Mouse (Mus musculus) limb, embryonic 12.5 days (tissue): Measurements from ENCODE around the gene Uaca. TPM values are rescaled to one million over a fixed set of nuclear protein-coding genes. Genes with fewer than 3 reads are reported as not detected.
A peak's percentile ranks its signal among the peaks of the same experiment; 100 is the strongest.

Source experiments
- ATAC-seq: fragments of 200-750 bp; cut with Nextera tagmentation; 2 replicates; pipeline ENCODE4 v1.8.0; 2017; ENCODE audit warnings: low read depth, moderate TSS enrichment; ENCODE audit not compliant: insufficient number of reproducible peaks, insufficient read depth, low FRiP score, low TSS enrichment
- H3K27ac ChIP-seq: fragments of 300-500 bp; sonication (generic); 2 replicates; pipeline ENCODE4 v1.5.1; 2016; ENCODE audit warnings: mild to moderate bottlenecking, moderate library complexity
- H3K27me3 ChIP-seq: fragments of 300-500 bp; sonication (generic); 2 replicates; pipeline ENCODE4 v1.6.1; 2016; ENCODE audit warnings: mild to moderate bottlenecking, moderate library complexity
- H3K36me3 ChIP-seq: fragments of 300-500 bp; sonication (generic); 2 replicates; pipeline ENCODE4 v1.6.1; 2016; ENCODE audit warnings: mild to moderate bottlenecking, moderate library complexity
- H3K4me1 ChIP-seq: fragments of 300-500 bp; sonication (generic); replicated peaks from 2 replicates; pipeline ENCODE4 v1.6.1; 2016
- H3K4me2 ChIP-seq: fragments of 300-500 bp; sonication (generic); 2 replicates; pipeline ENCODE4 v1.6.1; 2016; ENCODE audit warnings: mild to moderate bottlenecking, moderate library complexity
- H3K4me3 ChIP-seq: fragments of 300-500 bp; sonication (generic); replicated peaks from 2 replicates; pipeline ENCODE4 v1.5.1; 2016; ENCODE audit warnings: mild to moderate bottlenecking
- H3K9ac ChIP-seq: fragments of 300-500 bp; sonication (generic); replicated peaks from 2 replicates; pipeline ENCODE4 v1.6.1; 2016; ENCODE audit warnings: mild to moderate bottlenecking, moderate library complexity
- H3K9me3 ChIP-seq: fragments of 300-500 bp; sonication (generic); 2 replicates; pipeline ENCODE4 v1.6.1; 2016; ENCODE audit warnings: mild to moderate bottlenecking, moderate library complexity
- WGBS: fragments of 180-500 bp; shearing (Covaris S2); methylation state at CpG from one replicate; pipeline ENCODE4 v1.1.7; 2016; 5-methylcytosine and 5-hydroxymethylcytosine counted together
- polyA plus RNA-seq: library from polyadenylated mRNA; unstranded; fragments of >200 nt; fragmentation: Nextera tagmentation; extraction: Ambion mirVana; gene quantifications from 2 replicates; pipeline ENCODE4 v1.2.1, GENCODE M21; 2016

Gene Uaca
- polyA plus RNA-seq, result 28.0 and 31.2 TPM in 2 replicates

DNA sequence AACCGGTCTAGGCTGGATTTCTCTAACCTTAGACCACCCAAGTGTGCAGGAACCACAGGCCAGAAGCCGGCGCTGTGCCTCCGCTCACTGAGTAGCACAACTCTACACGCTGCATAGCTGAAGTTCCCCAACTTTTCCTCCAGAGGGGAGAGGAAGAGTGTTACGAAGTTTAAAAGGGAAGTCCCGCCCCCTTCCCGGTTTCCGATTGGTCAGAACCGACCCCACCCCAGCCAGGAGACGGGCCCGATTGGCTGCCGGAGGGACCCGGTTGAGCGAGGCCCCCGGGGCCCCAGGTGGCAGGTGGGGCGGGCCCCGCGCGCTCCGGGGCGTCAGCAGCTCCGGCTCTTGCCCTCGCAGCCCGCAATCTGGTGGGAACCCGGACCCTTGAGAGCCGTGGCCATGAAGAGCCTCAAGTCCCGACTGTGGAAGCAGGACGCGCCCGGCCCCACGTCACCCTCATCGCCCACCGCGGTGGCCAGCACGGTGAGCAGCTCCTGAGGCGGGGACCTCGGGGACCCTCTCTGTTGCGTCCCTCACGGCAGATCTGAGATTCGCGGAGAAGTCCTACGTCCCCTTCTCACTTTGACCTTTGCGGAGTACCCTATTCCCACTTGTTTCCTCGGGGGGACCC is at the start of gene Uaca:
Uaca (plus strand) TSS at position 333 of the 631 bp plus-strand sequence.
- Histone ChIP-seq H3K4me3 (peak within 1 kb of the TSS; percentile 78), H3K4me1 (peaks cover 8% of the 10 kb centered on the region), H3K27me3 (no peaks in the 10 kb centered on the region), H3K27ac (peak within 1 kb of the TSS; percentile 79), H3K4me2 (peak within 1 kb of the TSS; percentile 88), H3K9me3 (no peaks in the 10 kb centered on the region), H3K36me3 (no peaks in the 10 kb centered on the region), H3K9ac (peak within 1 kb of the TSS; percentile 81)
- peak; percentile 97 for ATAC-seq
- WGBS, result under 1% methylated on average over 45 of the region's 45 CpGs

GRCm38 (mm10) chr9:60744971-60745370 is 49.4 kb upstream of the Uaca start:
- H3K9ac ChIP-seq, result no peak overlapping the region
- no peak for ATAC-seq
- H3K36me3 ChIP-seq, result no peaks in the 10 kb centered on the region
- H3K4me1 ChIP-seq, result no peaks in the 10 kb centered on the region; the same call in 1 of the 2 replicates
- peaks cover 9% of the 10 kb centered on the region; the same call in 1 of the 2 replicates for H3K27me3 ChIP-seq
- H3K9me3 ChIP-seq, result no peaks in the 10 kb centered on the region; the same call in 1 of the 2 replicates
- H3K27ac ChIP-seq, result no peak overlapping the region
- H3K4me3 ChIP-seq, result no peak overlapping the region
- H3K4me2 ChIP-seq, result no peak overlapping the region
- WGBS, result 70% methylated on average over 4 of the region's 4 CpGs

- Histone ChIP-seq H3K27ac (no peak overlapping the region), H3K4me1 (no peaks in the 10 kb centered on the region)
- WGBS, result 33% methylated on average over 6 of the region's 6 CpGs
Observed at GRCm38 (mm10) chr9:60746561-60746960, 47.8 kb upstream of the Uaca start.

GRCm38 (mm10) chr9:60747672-60748071 is 46.7 kb upstream of the Uaca start:
- no peaks in the 10 kb centered on the region for H3K4me1 ChIP-seq
- H3K9ac ChIP-seq, result no peak overlapping the region
- ATAC-seq, result no peak
- H3K4me3 ChIP-seq, result no peak overlapping the region
- H3K36me3 ChIP-seq, result no peaks in the 10 kb centered on the region
- 80% methylated on average over 5 of the region's 5 CpGs for WGBS
- no peak overlapping the region for H3K27ac ChIP-seq
- H3K9me3 ChIP-seq, result no peaks in the 10 kb centered on the region; the same call in 1 of the 2 replicates
- peaks cover 7% of the 10 kb centered on the region; the same call in 1 of the 2 replicates for H3K27me3 ChIP-seq
- H3K4me2 ChIP-seq, result no peak overlapping the region

More at GRCm38 (mm10) chr9:60746561-60746960, 47.8 kb upstream of the Uaca start:
- Histone ChIP-seq H3K36me3 (no peaks in the 10 kb centered on the region), H3K4me2 (no peak overlapping the region), H3K27me3 (peaks cover 9% of the 10 kb centered on the region; the same call in 1 of the 2 replicates), H3K9me3 (no peaks in the 10 kb centered on the region; the same call in 1 of the 2 replicates), H3K9ac (no peak overlapping the region), H3K4me3 (no peak overlapping the region)
- ATAC-seq, result no peak

- no peak overlapping the region for H3K4me2 ChIP-seq
- H3K4me1 ChIP-seq, result no peaks in the 10 kb centered on the region
- no peak for ATAC-seq
- no peak overlapping the region for H3K9ac ChIP-seq
- WGBS, result 79% methylated on average over 2 of the region's 2 CpGs
- peaks cover 3% of the 10 kb centered on the region; the same call in 1 of the 2 replicates for H3K27me3 ChIP-seq
- no peaks in the 10 kb centered on the region; the same call in 1 of the 2 replicates for H3K9me3 ChIP-seq
- no peaks in the 10 kb centered on the region for H3K36me3 ChIP-seq
- H3K27ac ChIP-seq, result no peak overlapping the region
- no peak overlapping the region for H3K4me3 ChIP-seq
Observed at GRCm38 (mm10) chr9:60748191-60748590, 46.2 kb upstream of the Uaca start.

- Histone ChIP-seq H3K9me3 (no peaks in the 10 kb centered on the region; the same call in 1 of the 2 replicates), H3K4me1 (no peaks in the 10 kb centered on the region), H3K4me3 (no peak overlapping the region), H3K27me3 (no peaks in the 10 kb centered on the region), H3K36me3 (no peaks in the 10 kb centered on the region), H3K4me2 (no peak overlapping the region), H3K27ac (no peak overlapping the region), H3K9ac (no peak overlapping the region)
- WGBS, result 93% methylated on average over 2 of the region's 2 CpGs
- no peak for ATAC-seq
Observed at GRCm38 (mm10) chr9:60749105-60749504, 45.2 kb upstream of the Uaca start.

GRCm38 (mm10) chr9:60751098-60751497 is 43.2 kb upstream of the Uaca start:
- no peaks in the 10 kb centered on the region for H3K27me3 ChIP-seq
- 92% methylated on average over 5 of the region's 5 CpGs for WGBS
- H3K36me3 ChIP-seq, result no peaks in the 10 kb centered on the region
- ATAC-seq, result no peak
- no peak overlapping the region for H3K27ac ChIP-seq
- no peak overlapping the region for H3K4me3 ChIP-seq
- H3K9me3 ChIP-seq, result no peaks in the 10 kb centered on the region; the same call in 1 of the 2 replicates
- no peak overlapping the region for H3K9ac ChIP-seq
- H3K4me1 ChIP-seq, result no peaks in the 10 kb centered on the region
- no peak overlapping the region for H3K4me2 ChIP-seq

GRCm38 (mm10) chr9:60751971-60752370 is 42.4 kb upstream of the Uaca start:
- H3K27me3 ChIP-seq, result no peaks in the 10 kb centered on the region
- H3K36me3 ChIP-seq, result no peaks in the 10 kb centered on the region
- no peaks in the 10 kb centered on the region; the same call in 1 of the 2 replicates for H3K9me3 ChIP-seq
- H3K27ac ChIP-seq, result no peak overlapping the region
- H3K4me3 ChIP-seq, result no peak overlapping the region
- ATAC-seq, result no peak
- WGBS, result 59% methylated on average over 6 of the region's 6 CpGs
- H3K4me1 ChIP-seq, result no peaks in the 10 kb centered on the region
- H3K9ac ChIP-seq, result no peak overlapping the region
- H3K4me2 ChIP-seq, result no peak overlapping the region

GRCm38 (mm10) chr9:60752636-60753035 is 41.7 kb upstream of the Uaca start:
- Histone ChIP-seq H3K9ac (no peak overlapping the region), H3K4me2 (no peak overlapping the region), H3K27ac (no peak overlapping the region), H3K36me3 (no peaks in the 10 kb centered on the region), H3K27me3 (no peaks in the 10 kb centered on the region), H3K9me3 (no peaks in the 10 kb centered on the region; the same call in 1 of the 2 replicates), H3K4me3 (no peak overlapping the region), H3K4me1 (peaks cover 4% of the 10 kb centered on the region; the same call in 1 of the 2 replicates)
- no peak for ATAC-seq

GRCm38 (mm10) chr9:60756258-60756657 is 38.1 kb upstream of the Uaca start:
- Histone ChIP-seq H3K9ac (no peak overlapping the region), H3K4me3 (no peak overlapping the region), H3K27ac (no peak overlapping the region), H3K36me3 (no peaks in the 10 kb centered on the region), H3K27me3 (no peaks in the 10 kb centered on the region), H3K4me2 (no peak overlapping the region), H3K4me1 (peaks cover 12% of the 10 kb centered on the region), H3K9me3 (no peaks in the 10 kb centered on the region)
- ATAC-seq, result no peak
- 41% methylated on average over 6 of the region's 6 CpGs for whole genome bisulfite sequencing

GRCm38 (mm10) chr9:60756866-60757740 is 37.2 kb upstream of the Uaca start:
- no peak overlapping the region for H3K4me3 ChIP-seq
- H3K27ac ChIP-seq, result no peak overlapping the region
- H3K9ac ChIP-seq, result no peak overlapping the region
- H3K9me3 ChIP-seq, result no peaks in the 10 kb centered on the region
- H3K27me3 ChIP-seq, result no peaks in the 10 kb centered on the region
- H3K4me1 ChIP-seq, result peaks cover 12% of the 10 kb centered on the region
- no peaks in the 10 kb centered on the region for H3K36me3 ChIP-seq
- 80% methylated on average over 15 of the region's 15 CpGs for WGBS
- ATAC-seq, result no peak
- no peak overlapping the region for H3K4me2 ChIP-seq
